Mouse (Mus musculus) embryonic facial prominence, embryonic 14.5 days (tissue): Measurements from ENCODE around the gene Myd88. TPM values are rescaled to one million over a fixed set of nuclear protein-coding genes. Genes with fewer than 3 reads are reported as not detected.
"Not testable (repeated sequence)": the region's sequence is repeated elsewhere in the genome, so short reads cannot be mapped to it uniquely, and the experiment has no call there.

Experiments used
- ATAC-seq: fragments of 200-750 bp; cut with Nextera tagmentation; 2 replicates; pipeline ENCODE4 v1.8.0; 2017; ENCODE audit warnings: low read depth, moderate number of reproducible peaks, moderate TSS enrichment
- DNase-seq: peaks from one replicate; pipeline ENCODE4 v3.0.0-alpha.2; 2015; ENCODE audit warnings: low spot score
- H3K27ac ChIP-seq: fragments of 300-500 bp; sonication (generic); replicated peaks from 2 replicates; pipeline ENCODE4 v1.5.1; 2014; ENCODE audit warnings: low read depth, mild to moderate bottlenecking, low read length, moderate library complexity
- H3K27me3 ChIP-seq: fragments of 300-500 bp; sonication (generic); replicated peaks from 2 replicates; pipeline ENCODE4 v1.6.1; 2014; ENCODE audit warnings: low read length; ENCODE audit not compliant: control insufficient read depth, insufficient read depth
- H3K36me3 ChIP-seq: fragments of 300-500 bp; sonication (generic); 2 replicates; pipeline ENCODE4 v1.6.1; 2014; ENCODE audit warnings: low read length, mixed read lengths; ENCODE audit not compliant: control insufficient read depth, insufficient read depth
- H3K4me1 ChIP-seq: fragments of 300-500 bp; sonication (generic); 2 replicates; pipeline ENCODE4 v1.6.1; 2014; ENCODE audit warnings: antibody characterized with exemption, low read length; ENCODE audit not compliant: control insufficient read depth, insufficient read depth
- H3K4me2 ChIP-seq: fragments of 300-500 bp; sonication (generic); 2 replicates; pipeline ENCODE4 v1.6.1; 2014; ENCODE audit warnings: low read depth, mild to moderate bottlenecking, low read length, moderate library complexity, mixed read lengths
- H3K4me3 ChIP-seq: fragments of 300-500 bp; sonication (generic); 2 replicates; pipeline ENCODE4 v1.5.1; 2014; ENCODE audit warnings: low read depth, mild to moderate bottlenecking, low read length
- H3K9ac ChIP-seq: fragments of 300-500 bp; sonication (generic); 2 replicates; pipeline ENCODE4 v1.6.1; 2014; ENCODE audit warnings: low read depth, mild to moderate bottlenecking, low read length, moderate library complexity, mixed read lengths
- H3K9me3 ChIP-seq: fragments of 300-500 bp; sonication (generic); 2 replicates; pipeline ENCODE4 v1.6.1; 2016; ENCODE audit warnings: low read length; ENCODE audit not compliant: control insufficient read depth
- WGBS: fragments of 180-500 bp; shearing (Covaris S2); extraction: QIAGEN DNeasy Blood & Tissue Kit; methylation state at CpG from one replicate; pipeline ENCODE4 v1.1.7; 2014; 5-methylcytosine and 5-hydroxymethylcytosine counted together
- polyA plus RNA-seq: library from polyadenylated mRNA; unstranded; fragments of >200 nt; fragmentation: Nextera tagmentation; extraction: Ambion mirVana; gene quantifications from 2 replicates; pipeline ENCODE4 v1.2.1, GENCODE M21; 2014

Myd88 gene
- 22.2 and 26.4 TPM in 2 replicates for polyA plus RNA-seq

DNA sequence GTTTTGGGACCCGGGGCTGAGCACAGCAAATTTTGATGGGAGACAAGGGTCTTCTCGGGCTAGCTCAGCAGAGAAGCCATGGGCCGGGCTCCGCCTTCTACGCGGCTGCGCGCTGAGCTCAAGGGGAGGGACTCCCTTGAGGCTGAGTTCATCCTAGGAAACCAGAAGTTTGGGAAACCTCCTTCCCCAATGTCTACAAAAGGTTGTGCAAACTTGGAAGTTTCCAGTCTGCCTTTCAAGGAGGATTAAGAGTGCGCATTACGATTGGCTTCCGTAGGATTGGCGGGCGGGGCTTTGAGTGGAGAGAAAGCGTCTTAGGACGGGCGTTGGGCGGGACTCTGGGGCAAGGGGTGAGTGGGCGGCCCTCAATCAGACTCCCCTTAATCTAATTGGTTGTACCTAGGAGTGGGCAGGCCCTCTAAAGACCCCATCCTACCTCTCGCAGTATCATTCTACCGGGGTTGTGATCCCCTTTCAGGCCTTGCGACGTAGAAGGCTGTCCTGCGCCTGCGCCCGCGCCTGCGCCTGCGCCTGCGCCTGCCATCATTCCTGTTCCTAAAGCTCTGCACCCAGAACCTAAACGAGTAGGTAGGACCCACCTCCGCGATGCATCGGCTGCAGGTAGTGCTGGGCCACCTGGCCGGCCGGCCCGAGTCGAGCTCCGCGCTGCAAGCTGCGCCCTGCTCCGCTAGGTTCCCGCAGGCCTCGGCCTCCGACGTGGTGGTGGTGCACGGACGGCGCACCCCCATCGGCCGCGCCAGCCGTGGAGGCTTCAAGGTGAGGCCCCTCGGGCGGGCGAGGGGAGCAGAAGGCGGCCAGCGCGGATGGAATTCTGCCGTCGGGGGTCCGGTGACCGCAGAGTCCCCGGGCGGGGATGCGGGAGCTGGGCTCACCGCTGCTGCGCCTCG, at the start of gene Myd88:
Myd88 (minus strand) TSS at position 503 of the 908 bp plus-strand sequence.
- H3K9ac ChIP-seq, result peak within 1 kb of the TSS; percentile 83
- DNase-seq, result peak; percentile 100
- H3K4me2 ChIP-seq, result peak within 1 kb of the TSS; percentile 80
- peaks cover 9% of the 10 kb centered on the region for H3K4me1 ChIP-seq
- peaks cover 32% of the 10 kb centered on the region for H3K36me3 ChIP-seq
- peak; percentile 99 for ATAC-seq
- H3K27me3 ChIP-seq, result no peaks in the 10 kb centered on the region
- WGBS, result 0% methylated on average over 35 of the region's 68 CpGs
- peak within 1 kb of the TSS; percentile 76 for H3K4me3 ChIP-seq
- peak within 1 kb of the TSS; percentile 86 for H3K27ac ChIP-seq
- H3K9me3 ChIP-seq, result no peaks in the 10 kb centered on the region

DNA sequence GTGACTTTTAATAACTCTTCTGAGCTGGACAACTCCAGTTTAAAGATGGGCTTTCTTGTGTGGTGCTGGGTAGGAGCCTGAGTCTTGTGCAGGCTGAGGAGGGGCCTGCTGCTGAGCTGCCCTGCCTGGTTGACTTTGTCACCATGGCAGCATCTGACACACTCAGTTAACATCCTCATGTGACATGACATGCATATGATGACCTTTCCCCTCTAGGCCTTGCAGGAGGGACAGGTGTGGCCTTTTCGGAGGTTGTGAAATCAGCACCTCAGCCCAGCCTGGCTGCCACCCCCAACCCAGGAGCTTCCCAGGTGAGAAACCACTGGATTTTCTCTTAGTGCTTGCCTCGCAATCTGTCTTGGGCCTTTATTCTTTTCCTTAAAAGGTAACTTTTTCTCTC, 49.0 kb upstream of the Myd88 start:
- Histone ChIP-seq H3K36me3 (no peaks in the 10 kb centered on the region; the same call in 1 of the 2 replicates), H3K4me3 (no peak overlapping the region), H3K27ac (no peak overlapping the region), H3K4me2 (no peak overlapping the region), H3K27me3 (no peaks in the 10 kb centered on the region), H3K4me1 (no peaks in the 10 kb centered on the region), H3K9me3 (no peaks in the 10 kb centered on the region), H3K9ac (no peak overlapping the region)
- DNase-seq (no peak), ATAC-seq (no peak)
- 81% methylated on average over 2 of the region's 2 CpGs for WGBS

DNA sequence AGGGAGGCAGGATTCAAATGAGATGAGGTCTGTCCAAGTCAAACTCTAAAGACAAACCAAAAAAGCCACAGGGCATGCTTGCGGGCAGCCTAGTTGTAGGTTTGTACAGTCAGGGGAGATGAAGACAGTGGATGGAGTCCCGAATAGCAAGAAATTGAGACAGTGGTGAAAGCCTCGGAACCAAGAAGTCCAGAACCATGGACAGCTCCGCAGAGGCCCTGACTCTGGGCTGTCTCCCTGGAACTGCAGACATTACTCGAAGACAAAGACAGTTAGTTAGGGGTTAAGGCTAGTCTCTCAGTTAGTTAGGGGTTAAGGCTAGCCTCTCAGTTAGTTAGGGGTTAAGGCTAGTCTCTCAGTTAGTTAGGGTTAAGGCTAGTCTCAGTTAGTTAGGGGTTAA, 47.7 kb upstream of the Myd88 start:
- Histone ChIP-seq H3K9me3 (no peaks in the 10 kb centered on the region), H3K36me3 (no peaks in the 10 kb centered on the region; the same call in 1 of the 2 replicates), H3K9ac (no peak overlapping the region), H3K4me3 (no peak overlapping the region), H3K4me2 (no peak overlapping the region), H3K27me3 (no peaks in the 10 kb centered on the region), H3K27ac (no peak overlapping the region), H3K4me1 (no peaks in the 10 kb centered on the region)
- WGBS, result 47% methylated on average over 5 of the region's 5 CpGs
- DNase-seq (peak; percentile 43), ATAC-seq (no peak)

DNA sequence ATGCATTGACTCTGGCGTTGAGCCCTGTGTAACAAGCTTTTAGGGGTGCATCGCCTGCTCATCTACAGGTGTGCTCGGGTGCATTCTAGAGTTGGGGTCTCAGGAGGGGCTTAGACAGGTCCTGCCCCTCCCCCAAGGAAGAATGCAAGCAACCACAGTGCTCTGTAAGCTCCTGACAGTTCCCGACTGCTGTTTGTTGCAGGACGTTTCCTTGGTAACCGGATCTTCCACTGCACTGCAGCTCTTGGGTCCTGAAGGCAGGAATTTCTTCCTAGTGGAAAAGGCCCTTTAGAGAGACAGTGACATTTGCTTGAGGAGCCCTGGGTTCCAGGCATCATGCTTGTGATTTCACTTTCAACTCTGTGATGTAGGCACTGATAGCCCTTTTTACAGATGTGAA, 41.4 kb upstream of the Myd88 start:
- Histone ChIP-seq H3K36me3 (no peaks in the 10 kb centered on the region), H3K9me3 (no peaks in the 10 kb centered on the region), H3K27ac (no peak overlapping the region), H3K9ac (no peak overlapping the region), H3K4me3 (no peak overlapping the region), H3K27me3 (no peaks in the 10 kb centered on the region), H3K4me2 (no peak overlapping the region), H3K4me1 (no peaks in the 10 kb centered on the region)
- ATAC-seq, result no peak
- no peak for DNase-seq
- 55% methylated on average over 6 of the region's 6 CpGs for WGBS

DNA sequence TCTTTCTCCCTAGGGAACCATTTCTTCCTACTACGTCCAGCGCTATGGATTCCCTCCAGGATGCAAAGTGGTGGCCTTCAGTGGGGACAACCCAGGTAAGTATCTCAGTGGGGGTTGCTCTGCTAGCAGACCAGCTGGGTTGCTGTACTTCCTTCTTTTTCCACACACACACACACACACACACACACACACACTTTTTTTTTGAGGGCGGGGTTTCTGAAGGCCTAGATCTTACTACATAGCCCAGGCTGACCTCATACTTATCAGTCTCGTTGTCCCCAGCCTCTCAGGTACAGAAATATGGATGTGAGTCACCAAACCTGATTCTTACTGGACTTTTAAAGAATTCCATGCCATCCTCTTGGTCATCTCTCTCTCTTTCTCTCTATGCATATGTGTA, 37.0 kb upstream of the Myd88 start:
- H3K4me2 ChIP-seq, result no peak overlapping the region
- no peaks in the 10 kb centered on the region for H3K4me1 ChIP-seq
- no peak overlapping the region for H3K9ac ChIP-seq
- H3K9me3 ChIP-seq, result no peaks in the 10 kb centered on the region
- no peak overlapping the region for H3K27ac ChIP-seq
- no peaks in the 10 kb centered on the region for H3K36me3 ChIP-seq
- ATAC-seq (no peak), DNase-seq (no peak)
- WGBS, result 94% methylated on average over 4 of the region's 4 CpGs
- no peak overlapping the region for H3K4me3 ChIP-seq
- H3K27me3 ChIP-seq, result no peaks in the 10 kb centered on the region

DNA sequence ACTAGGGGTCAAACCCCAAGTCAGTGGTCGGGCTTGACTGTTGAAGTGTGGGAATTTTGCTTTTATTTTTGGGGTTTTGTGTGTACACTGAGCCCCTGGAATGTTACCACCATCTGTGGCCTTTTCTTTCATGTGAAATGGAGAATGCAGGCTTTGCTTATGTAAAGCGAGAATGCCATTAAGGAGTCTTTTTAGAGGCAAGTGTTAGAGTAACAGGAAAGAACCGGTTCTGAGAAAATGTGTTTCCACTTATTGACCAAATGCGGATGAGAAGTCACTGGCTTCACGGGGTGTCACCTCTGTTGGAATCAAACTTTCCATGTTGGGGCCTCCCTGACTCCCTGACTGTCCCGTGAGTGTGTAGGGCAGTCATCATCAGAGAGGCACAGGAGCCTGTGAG, 34.3 kb upstream of the Myd88 start:
- 34% methylated on average over 6 of the region's 6 CpGs for WGBS
- Histone ChIP-seq H3K27ac (no peak overlapping the region; the same call in 1 of the 2 replicates), H3K9ac (no peak overlapping the region), H3K4me2 (no peak overlapping the region), H3K9me3 (no peaks in the 10 kb centered on the region), H3K36me3 (no peaks in the 10 kb centered on the region), H3K27me3 (no peaks in the 10 kb centered on the region), H3K4me3 (no peak overlapping the region), H3K4me1 (no peaks in the 10 kb centered on the region)
- no peak for ATAC-seq
- no peak for DNase-seq

DNA sequence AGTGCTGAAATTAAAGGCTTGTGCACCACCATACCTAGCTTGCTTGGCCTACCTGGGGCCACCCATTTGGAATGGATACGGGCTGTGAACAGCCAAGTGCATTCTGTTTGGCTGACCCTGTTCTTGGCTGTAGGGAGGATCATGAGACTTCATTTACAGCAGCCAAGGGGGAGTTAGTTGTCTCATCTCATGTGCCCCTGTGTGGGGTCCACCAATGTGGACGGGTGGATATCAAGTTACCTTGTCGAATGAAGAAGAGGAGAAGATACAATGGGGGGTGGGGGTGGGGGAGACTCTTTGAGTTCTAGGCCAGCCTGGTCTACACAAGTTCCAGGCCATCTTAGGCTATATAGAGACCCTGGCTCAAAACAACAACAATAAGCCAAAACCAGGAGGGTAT, 33.8 kb upstream of the Myd88 start:
- no peak overlapping the region for H3K27ac ChIP-seq
- H3K4me1 ChIP-seq, result no peaks in the 10 kb centered on the region
- H3K9me3 ChIP-seq, result no peaks in the 10 kb centered on the region
- DNase-seq (no peak), ATAC-seq (no peak)
- 66% methylated on average over 3 of the region's 3 CpGs for WGBS
- H3K9ac ChIP-seq, result no peak overlapping the region
- no peaks in the 10 kb centered on the region for H3K27me3 ChIP-seq
- no peak overlapping the region for H3K4me3 ChIP-seq
- no peaks in the 10 kb centered on the region for H3K36me3 ChIP-seq
- H3K4me2 ChIP-seq, result no peak overlapping the region

DNA sequence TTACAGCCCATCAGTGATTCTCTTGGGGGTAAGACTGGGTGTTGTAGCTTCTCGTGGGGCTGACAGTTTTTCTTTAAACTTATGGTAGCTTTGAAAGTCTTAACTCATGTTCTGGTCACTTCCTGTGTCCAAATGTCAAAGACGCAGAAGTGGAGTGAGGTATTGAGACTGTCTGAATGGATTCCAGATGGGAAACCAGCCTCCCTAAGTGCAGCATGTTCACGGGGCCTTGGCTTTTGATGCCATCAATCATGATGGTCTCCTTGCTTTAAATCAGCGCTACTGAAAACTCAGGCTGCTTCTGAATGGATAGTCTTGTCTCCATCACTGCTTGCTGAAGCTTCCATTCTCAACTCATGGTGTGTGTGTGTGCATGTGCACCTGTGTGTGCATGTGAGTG, 30.0 kb upstream of the Myd88 start:
- H3K9ac ChIP-seq, result no peak overlapping the region
- H3K27me3 ChIP-seq, result no peaks in the 10 kb centered on the region
- no peaks in the 10 kb centered on the region for H3K4me1 ChIP-seq
- DNase-seq (no peak), ATAC-seq (no peak)
- no peaks in the 10 kb centered on the region for H3K9me3 ChIP-seq
- no peak overlapping the region for H3K4me3 ChIP-seq
- no peak overlapping the region for H3K27ac ChIP-seq
- 45% methylated on average over 4 of the region's 4 CpGs for WGBS
- H3K4me2 ChIP-seq, result no peak overlapping the region
- no peaks in the 10 kb centered on the region for H3K36me3 ChIP-seq

DNA sequence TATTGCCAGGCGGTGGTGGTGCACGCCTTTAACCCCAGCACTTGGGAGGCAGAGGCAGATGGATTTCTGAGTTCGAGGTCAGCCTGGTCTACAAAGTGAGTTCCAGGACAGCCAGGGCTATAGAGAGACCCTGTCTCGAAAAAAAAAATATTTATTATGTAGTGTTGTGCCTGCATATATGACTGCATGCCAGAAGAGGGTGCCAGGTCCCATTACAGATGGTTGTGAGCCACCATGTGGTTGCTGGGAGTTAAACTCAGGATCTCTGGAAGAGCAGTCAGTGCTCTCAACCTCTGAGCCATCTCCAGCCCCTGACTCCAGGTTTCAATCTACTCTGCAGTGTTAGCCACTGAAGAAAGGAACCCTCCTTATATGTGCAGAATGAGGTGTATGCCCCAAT, 29.6 kb upstream of the Myd88 start:
- not testable (repeated sequence) for H3K36me3 ChIP-seq, H3K9me3 ChIP-seq, H3K4me2 ChIP-seq, ATAC-seq, H3K27me3 ChIP-seq, H3K9ac ChIP-seq, H3K27ac ChIP-seq, H3K4me3 ChIP-seq, DNase-seq, H3K4me1 ChIP-seq
- WGBS, result 74% methylated on average over 4 of the region's 4 CpGs
